Mouse (Mus musculus) stomach, postnatal 0 days (tissue): Measurements from ENCODE around the gene Nol11. TPM values are rescaled to one million over a fixed set of nuclear protein-coding genes. Genes with fewer than 3 reads are reported as not detected.
"Not testable (repeated sequence)": the region's sequence is repeated elsewhere in the genome, so short reads cannot be mapped to it uniquely, and the experiment has no call there.

Experiments used
- ATAC-seq: fragments of 200-750 bp; cut with Nextera tagmentation; 2 replicates; pipeline ENCODE4 v1.8.0; 2017; ENCODE audit not compliant: low FRiP score, low TSS enrichment
- DNase-seq: peaks from one replicate; pipeline ENCODE4 v3.0.0-alpha.2; 2016; ENCODE audit warnings: low spot score
- H3K27ac ChIP-seq: fragments of 300-500 bp; sonication (generic); replicated peaks from 2 replicates; pipeline ENCODE4 v1.5.1; 2014; ENCODE audit warnings: mild to moderate bottlenecking, control low read depth
- H3K27me3 ChIP-seq: fragments of 300-500 bp; sonication (generic); 2 replicates; pipeline ENCODE4 v1.6.1; 2014; ENCODE audit warnings: low read length; ENCODE audit not compliant: control insufficient read depth, insufficient read depth
- H3K36me3 ChIP-seq: fragments of 300-500 bp; sonication (generic); 2 replicates; pipeline ENCODE4 v1.6.1; 2014; ENCODE audit warnings: low read length, mixed read lengths; ENCODE audit not compliant: control insufficient read depth, insufficient read depth
- H3K4me1 ChIP-seq: fragments of 300-500 bp; sonication (generic); replicated peaks from 2 replicates; pipeline ENCODE4 v1.6.1; 2014; ENCODE audit warnings: antibody characterized with exemption; ENCODE audit not compliant: control insufficient read depth, insufficient read depth
- H3K4me2 ChIP-seq: fragments of 300-500 bp; sonication (generic); replicated peaks from 2 replicates; pipeline ENCODE4 v1.6.1; 2014; ENCODE audit warnings: low read depth, mild to moderate bottlenecking, control low read depth, moderate library complexity
- H3K4me3 ChIP-seq: fragments of 300-500 bp; sonication (generic); 2 replicates; pipeline ENCODE4 v1.5.1; 2014; ENCODE audit warnings: low read depth, low read length, control low read depth
- H3K9ac ChIP-seq: fragments of 300-500 bp; sonication (generic); 2 replicates; pipeline ENCODE4 v1.6.1; 2014; ENCODE audit warnings: mild to moderate bottlenecking, low read length, control low read depth, mixed read lengths
- H3K9me3 ChIP-seq: fragments of 300-500 bp; sonication (generic); 2 replicates; pipeline ENCODE4 v1.6.1; 2016; ENCODE audit warnings: low read length; ENCODE audit not compliant: control insufficient read depth
- CTCF ChIP-seq: IDR thresholded peaks from 2 replicates; pipeline ENCODE4 v1.5.1; 2016; ENCODE audit warnings: antibody characterized with exemption, low read depth, mild to moderate bottlenecking, moderate library complexity
- EP300 ChIP-seq: optimal IDR thresholded peaks from 2 replicates; pipeline ENCODE3; 2016; ENCODE audit warnings: antibody characterized with exemption
- WGBS: fragments of 180-500 bp; shearing (Covaris S2); extraction: QIAGEN DNeasy Blood & Tissue Kit; methylation state at CpG from one replicate; pipeline ENCODE4 v1.1.7; 2014; 5-methylcytosine and 5-hydroxymethylcytosine counted together
- polyA plus RNA-seq: library from polyadenylated mRNA; unstranded; fragments of >200 nt; fragmentation: Nextera tagmentation; extraction: Ambion mirVana; gene quantifications from 2 replicates; pipeline ENCODE4 v1.2.1, GENCODE M21; 2015

Gene Nol11
- polyA plus RNA-seq, 1 experiment from 2014 or later, result 17.5 TPM

DNA sequence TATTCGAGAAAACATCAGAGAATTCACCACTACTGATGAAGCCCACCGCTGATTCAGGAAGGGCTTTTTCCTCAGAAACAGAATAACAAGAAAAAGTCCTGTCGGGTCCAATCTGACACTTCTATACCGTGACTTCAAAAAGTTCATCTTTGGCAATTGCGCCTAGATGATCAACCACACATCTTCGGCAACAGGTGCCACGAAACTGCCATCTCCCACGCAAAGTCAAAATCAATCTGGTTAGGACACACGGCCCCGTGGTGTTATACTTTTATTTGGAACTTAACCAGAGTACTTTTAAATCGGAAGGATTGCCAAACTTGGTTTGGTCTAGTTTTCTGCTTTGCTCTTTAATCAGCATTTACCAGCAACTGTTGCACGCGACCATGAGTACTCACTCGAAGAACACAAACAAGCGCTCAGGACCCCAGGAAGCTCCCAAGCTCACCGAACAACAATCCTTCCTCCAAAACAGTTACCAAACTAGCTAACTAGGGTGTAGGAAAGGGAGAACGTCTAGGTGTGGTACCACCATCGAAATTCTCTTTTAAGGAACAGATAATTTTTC is 58.9 kb downstream of the Nol11 start:
- no peaks in the 10 kb centered on the region for H3K36me3 ChIP-seq
- 1% methylated on average over 18 of the region's 18 CpGs for WGBS
- ATAC-seq (no peak), DNase-seq (no peak)
- peak overlapping the region; percentile 60 for H3K4me2 ChIP-seq
- no peaks in the 10 kb centered on the region for H3K27me3 ChIP-seq
- H3K9me3 ChIP-seq, result no peaks in the 10 kb centered on the region
- H3K4me1 ChIP-seq, result no peaks in the 10 kb centered on the region
- H3K9ac ChIP-seq, result peak overlapping the region; percentile 99
- H3K27ac ChIP-seq, result no peak overlapping the region
- peak overlapping the region; percentile 76 for H3K4me3 ChIP-seq
- TF ChIP-seq CTCF (no peak), EP300 (no peak)

DNA sequence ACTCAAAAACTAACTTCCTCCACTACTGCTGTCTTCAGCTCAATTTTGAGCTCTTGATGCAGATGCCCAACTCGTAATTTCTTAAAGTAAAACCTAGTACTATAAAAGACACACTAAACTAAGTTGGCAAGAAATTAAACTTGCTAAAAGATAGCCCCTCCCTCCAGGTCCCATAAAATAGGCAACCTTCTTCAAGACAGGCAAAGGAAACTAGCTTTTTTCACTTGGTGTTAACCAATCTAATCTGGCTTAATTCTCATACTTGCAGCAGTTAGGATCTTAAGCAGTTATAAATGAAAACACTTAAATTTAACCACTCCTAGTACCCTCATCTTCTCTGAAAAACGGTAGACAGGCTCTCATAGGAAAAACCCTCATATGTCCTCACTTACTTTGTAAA is 59.5 kb downstream of the Nol11 start:
- Histone ChIP-seq H3K4me2 (peak overlapping the region; percentile 60), H3K36me3 (no peaks in the 10 kb centered on the region), H3K9me3 (no peaks in the 10 kb centered on the region), H3K9ac (no peak overlapping the region), H3K4me3 (peak overlapping the region; percentile 76), H3K27me3 (no peaks in the 10 kb centered on the region), H3K27ac (no peak overlapping the region), H3K4me1 (no peaks in the 10 kb centered on the region)
- ATAC-seq (no peak), DNase-seq (no peak)
- TF ChIP-seq CTCF (no peak), EP300 (no peak)
- WGBS, result 14% methylated on average over 2 of the region's 2 CpGs

DNA sequence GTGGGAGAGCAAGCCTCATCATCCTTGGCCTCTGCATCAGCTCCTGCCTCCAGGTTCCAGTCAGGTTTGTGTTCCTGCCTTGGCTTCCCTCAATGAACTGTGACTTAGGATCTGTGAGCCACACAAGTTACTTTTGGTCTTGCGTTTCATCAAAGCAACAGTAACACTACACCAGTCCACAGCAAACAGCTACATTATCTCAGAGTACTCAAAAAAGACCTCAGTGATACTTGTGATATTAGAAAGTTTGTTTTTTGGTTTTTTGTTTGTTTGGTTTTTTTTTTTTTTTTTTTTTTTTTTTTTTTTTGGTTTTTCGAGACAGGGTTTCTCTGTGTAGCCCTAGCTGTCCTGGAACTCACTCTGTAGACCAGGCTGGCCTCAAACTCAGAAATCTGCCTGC is 62.5 kb downstream of the Nol11 start:
- ATAC-seq, H3K27me3 ChIP-seq, DNase-seq, H3K27ac ChIP-seq, H3K36me3 ChIP-seq, H3K4me3 ChIP-seq, H3K4me2 ChIP-seq, H3K9me3 ChIP-seq, H3K9ac ChIP-seq, H3K4me1 ChIP-seq: not testable (repeated sequence)
- 90% methylated on average over 1 of the region's 2 CpGs for WGBS

DNA sequence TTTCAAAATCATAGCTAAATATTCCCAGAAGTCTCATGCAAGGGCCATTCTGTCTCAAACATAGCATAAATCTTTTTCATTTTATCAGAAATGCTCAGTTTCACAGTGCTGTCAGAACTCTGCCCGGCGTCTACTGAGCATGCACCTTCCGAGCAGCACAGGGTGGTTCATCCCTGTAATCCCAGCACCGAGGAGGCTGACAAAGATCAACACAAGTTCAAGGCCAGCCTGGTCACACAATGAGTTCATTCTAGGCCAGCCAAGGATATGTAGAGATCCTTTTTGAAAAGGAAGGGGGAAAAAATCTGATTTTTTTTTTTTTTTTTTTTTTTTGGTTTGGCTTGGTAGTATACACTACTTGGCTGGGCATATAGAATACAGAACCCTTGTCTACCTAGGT is 64.2 kb downstream of the Nol11 start:
- 67% methylated on average over 4 of the region's 4 CpGs for WGBS
- no peaks in the 10 kb centered on the region for H3K27me3 ChIP-seq

DNA sequence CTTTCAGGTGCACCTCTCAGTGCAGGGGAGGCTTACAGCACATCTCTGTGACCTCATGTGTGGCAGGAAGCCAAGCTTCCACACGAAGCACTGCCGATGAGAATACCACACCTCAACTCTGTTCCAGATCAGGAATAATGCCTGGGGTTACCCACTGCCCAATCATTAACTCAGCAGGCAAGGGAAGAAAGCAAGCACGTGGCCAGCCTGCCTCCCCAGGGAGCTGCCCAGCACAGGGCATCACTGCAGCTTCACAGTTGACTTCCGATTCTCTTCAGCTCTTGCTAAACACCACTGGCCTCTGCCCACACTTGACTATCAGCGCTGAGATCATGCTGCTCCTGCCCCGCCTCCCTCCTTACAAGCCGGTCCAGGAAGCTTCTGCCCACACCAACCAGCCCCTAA is 64.9 kb downstream of the Nol11 start:
- H3K4me2 ChIP-seq, result no peak overlapping the region
- 14% methylated on average over 7 of the region's 7 CpGs for WGBS
- no peaks in the 10 kb centered on the region for H3K36me3 ChIP-seq
- TF ChIP-seq CTCF, result no peak
- TF ChIP-seq EP300, result no peak
- no peaks in the 10 kb centered on the region for H3K9me3 ChIP-seq
- no peaks in the 10 kb centered on the region for H3K27me3 ChIP-seq
- ATAC-seq (peak; percentile 89), DNase-seq (peak; percentile 67)
- H3K9ac ChIP-seq, result no peak overlapping the region
- H3K4me3 ChIP-seq, result no peak overlapping the region
- 0 out of 2 replicates have a peak overlapping the region, but pooled peaks have one; percentile 10 for H3K27ac ChIP-seq
- no peaks in the 10 kb centered on the region for H3K4me1 ChIP-seq

More for the DNA sequence above, 64.2 kb downstream of the Nol11 start:
- H3K4me1 ChIP-seq, result no peaks in the 10 kb centered on the region
- no peak for TF ChIP-seq EP300
- no peak for TF ChIP-seq CTCF
- H3K9ac ChIP-seq, result no peak overlapping the region
- no peak overlapping the region for H3K4me3 ChIP-seq
- H3K27ac ChIP-seq, result 0 out of 2 replicates have a peak overlapping the region, but pooled peaks have one; percentile 10
- no peaks in the 10 kb centered on the region for H3K36me3 ChIP-seq
- no peak for DNase-seq
- no peak for ATAC-seq
- H3K9me3 ChIP-seq, result no peaks in the 10 kb centered on the region
- no peak overlapping the region for H3K4me2 ChIP-seq

DNA sequence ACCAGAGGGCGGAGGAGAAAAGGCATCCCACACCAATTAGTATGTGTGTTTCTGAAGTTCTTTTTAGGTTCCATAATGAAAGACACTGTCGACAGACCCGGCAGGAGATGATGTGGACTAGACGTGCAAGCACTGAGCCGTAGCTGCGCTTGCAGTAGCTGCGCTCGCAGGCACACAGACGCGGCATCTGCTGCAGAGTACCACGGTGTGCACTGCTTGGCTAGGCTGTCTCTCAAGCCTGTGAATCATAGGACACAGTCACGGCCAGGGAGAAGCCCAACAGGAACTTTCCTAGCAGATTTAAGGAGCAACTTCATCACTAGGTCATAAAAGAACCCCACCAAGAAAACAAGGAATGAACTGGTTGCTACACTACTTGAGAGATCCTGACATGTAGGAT is 71.4 kb downstream of the Nol11 start:
- Histone ChIP-seq H3K27ac (no peak overlapping the region), H3K9ac (no peak overlapping the region), H3K4me2 (no peak overlapping the region), H3K36me3 (no peaks in the 10 kb centered on the region), H3K4me1 (no peaks in the 10 kb centered on the region; the same call in 1 of the 2 replicates), H3K9me3 (no peaks in the 10 kb centered on the region), H3K4me3 (no peak overlapping the region), H3K27me3 (no peaks in the 10 kb centered on the region)
- TF ChIP-seq CTCF, result no peak
- TF ChIP-seq EP300, result no peak
- no peak for ATAC-seq
- 78% methylated on average over 12 of the region's 12 CpGs for WGBS
- no peak for DNase-seq

Other genes starting within 250 kb of the Nol11 start
- 146 and 158 TPM in 2 replicates for gene Kpna2, start 189.8 kb downstream of the Nol11 start, polyA plus RNA-seq
- gene 1810010H24Rik, start 163.7 kb downstream of the Nol11 start, polyA plus RNA-seq, result 6.3 and 6.8 TPM in 2 replicates
- gene Bptf, start 57.3 kb downstream of the Nol11 start, polyA plus RNA-seq, result 11.8 and 13.8 TPM in 2 replicates